Mouse (Mus musculus): ENCODE data around the gene Pnrc1. TPM values are rescaled to one million over a fixed set of nuclear protein-coding genes. Genes with fewer than 3 reads are reported as not detected.
"Not testable (repeated sequence)": the region's sequence is repeated elsewhere in the genome, so short reads cannot be mapped to it uniquely, and the experiment has no call there.

Pnrc1 gene
- 100 to 1,000 TPM; 152 to 180 TPM for total RNA-seq (2021)
- long read RNA-seq, experiment 1, transcript Pnrc1-201 (2 exons, 1,648 nt), result major isoform, 40 of 46 reads
- long read RNA-seq, experiment 1, partial matches to known transcripts, result 0 of 46 reads
- long read RNA-seq, experiment 1, other reads (novel, unspliced or antisense), result 5 of 46 reads
- long read RNA-seq, experiment 2, transcript Pnrc1-201 (2 exons, 1,648 nt), result major isoform, 65 of 73 reads
- long read RNA-seq, experiment 2, partial matches to known transcripts, result 0 of 73 reads
- long read RNA-seq, experiment 2, other reads (novel, unspliced or antisense), result 8 of 73 reads

DNA sequence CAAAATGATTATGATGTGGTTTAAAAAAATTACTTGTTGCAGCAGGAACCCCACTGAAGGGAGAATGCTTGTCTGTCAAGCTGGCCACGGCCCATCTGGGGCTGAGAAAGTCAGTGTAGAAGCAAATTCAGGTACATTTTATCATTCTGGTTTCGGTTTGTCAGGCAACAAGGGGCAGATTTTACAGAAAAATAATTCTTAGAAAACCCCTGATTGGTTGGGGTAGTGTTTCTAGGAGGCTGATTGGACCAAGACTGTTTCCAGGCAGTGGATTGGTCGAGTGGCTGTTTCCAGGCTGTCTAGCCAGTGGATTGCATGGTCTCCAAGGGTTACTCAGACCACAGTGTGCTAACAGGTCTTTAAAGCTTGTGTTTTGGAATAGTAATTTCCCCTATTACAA is at the start of gene Pnrc1:
Gene Pnrc1, minus strand, starts transcription at position 162 of the 400 bp plus-strand sequence.
- DNase-seq, result peak in 1 of 2 experiments; percentile 23
- intact Hi-C loops (cut with DNase I), result loop anchor here (5.0 kb wide), 2 partner anchors 38 to 168 kb away; no protein-coding TSS in a partner anchor

DNA sequence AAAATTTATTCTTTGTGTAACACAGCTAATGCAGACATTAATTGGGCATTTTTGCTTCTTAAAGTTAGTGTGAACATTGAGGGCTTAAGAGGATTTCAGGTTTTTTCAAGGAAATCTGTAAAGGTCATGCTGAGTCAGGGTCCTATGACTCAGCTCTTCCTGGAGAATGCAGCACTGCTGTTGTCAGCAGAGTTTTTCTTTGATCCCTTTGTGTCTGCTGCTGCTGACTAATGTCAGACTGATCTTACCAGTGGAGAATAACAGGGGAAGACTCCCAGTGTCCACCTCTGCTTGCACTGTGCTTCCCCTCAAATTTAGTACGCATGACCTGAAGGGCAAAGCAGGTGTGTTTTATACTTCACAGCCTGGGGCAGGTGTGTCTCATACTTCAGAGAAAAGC is 48.0 kb upstream of the Pnrc1 start:
- DNase-seq, result no peak
- intact Hi-C loops (cut with DNase I), result no loop called here

- no peak for DNase-seq
- intact Hi-C loops (cut with DNase I), result no loop called here
These were observed 43.0 kb upstream of the Pnrc1 start for GRCm38 (mm10) chr4:33332956-33333455.

DNA sequence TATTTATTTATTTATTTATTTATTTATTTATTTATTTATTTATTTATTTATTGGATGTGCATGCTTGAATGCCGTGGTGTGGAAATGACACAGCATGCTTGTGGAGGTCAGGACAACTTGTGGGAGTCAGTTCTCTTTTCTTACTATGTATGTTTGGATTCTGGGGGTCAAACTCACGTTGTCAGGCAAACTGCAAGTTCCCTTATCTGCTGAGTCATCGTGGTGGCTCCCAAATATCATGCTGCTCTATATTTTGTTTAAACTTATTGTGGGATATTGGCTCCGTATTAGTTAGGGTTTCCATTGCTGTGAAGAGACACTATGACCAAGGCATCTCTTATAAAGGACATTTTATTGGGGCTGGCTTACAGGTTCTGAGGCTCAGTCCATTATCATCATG is 41.2 kb upstream of the Pnrc1 start:
- DNase-seq, result no peak
- intact Hi-C loops (cut with DNase I), result no loop called here

- no peak for DNase-seq
- intact Hi-C loops (cut with DNase I), result no loop called here
These were observed 25.9 kb upstream of the Pnrc1 start for GRCm38 (mm10) chr4:33315840-33316239.

DNA sequence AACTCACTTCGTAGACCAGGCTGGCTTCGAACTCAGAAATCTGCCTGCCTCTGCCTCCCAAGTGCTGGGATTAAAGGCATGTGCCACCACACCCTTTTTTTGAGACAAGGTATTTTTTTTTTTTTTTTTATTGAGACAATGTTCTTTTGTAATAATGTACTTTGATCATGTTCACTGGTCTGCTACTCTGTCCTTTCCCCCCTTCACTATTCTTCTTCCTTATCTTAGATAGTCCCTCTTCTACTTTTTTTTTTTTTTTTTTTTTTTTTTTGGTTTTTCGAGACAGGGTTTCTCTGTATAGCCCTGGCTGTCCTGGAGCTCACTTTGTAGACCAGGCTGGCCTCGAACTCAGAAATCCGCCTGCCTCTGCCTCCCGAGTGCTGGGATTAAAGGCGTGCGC is 24.2 kb upstream of the Pnrc1 start:
- intact Hi-C loops (cut with DNase I), result not testable (repeated sequence)

DNA sequence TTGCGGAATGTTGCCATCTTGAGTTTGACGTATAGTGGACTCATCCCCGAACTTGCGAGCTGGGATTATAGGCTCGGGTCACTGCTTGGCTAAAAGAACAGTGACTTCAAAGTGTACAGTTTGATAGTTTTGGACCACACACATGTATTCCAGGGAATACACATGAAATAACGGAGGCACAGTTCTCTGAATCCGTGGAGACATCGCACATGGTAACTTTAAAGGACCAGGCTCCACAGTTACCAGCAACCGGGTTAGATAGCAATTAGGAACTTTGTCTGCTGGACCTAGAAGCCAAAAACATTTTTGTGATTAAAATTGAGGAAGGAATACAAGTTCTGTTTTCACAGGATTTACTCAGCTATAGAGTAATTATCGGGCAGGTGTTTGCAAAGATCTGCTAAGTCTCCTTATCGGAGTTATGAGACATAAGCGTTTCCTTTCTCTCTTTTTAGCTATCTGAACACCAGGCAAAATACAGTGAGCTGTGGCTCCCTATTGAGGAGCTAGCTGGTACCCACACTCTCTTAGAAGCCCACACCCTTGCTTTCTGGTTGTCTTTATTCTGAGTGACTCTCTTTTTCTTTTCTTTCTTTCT is 21.0 kb upstream of the Pnrc1 start:
- no peak for DNase-seq
- intact Hi-C loops (cut with DNase I), result no loop called here

More for the DNA sequence above, 24.2 kb upstream of the Pnrc1 start:
- not testable (repeated sequence) for DNase-seq

DNA sequence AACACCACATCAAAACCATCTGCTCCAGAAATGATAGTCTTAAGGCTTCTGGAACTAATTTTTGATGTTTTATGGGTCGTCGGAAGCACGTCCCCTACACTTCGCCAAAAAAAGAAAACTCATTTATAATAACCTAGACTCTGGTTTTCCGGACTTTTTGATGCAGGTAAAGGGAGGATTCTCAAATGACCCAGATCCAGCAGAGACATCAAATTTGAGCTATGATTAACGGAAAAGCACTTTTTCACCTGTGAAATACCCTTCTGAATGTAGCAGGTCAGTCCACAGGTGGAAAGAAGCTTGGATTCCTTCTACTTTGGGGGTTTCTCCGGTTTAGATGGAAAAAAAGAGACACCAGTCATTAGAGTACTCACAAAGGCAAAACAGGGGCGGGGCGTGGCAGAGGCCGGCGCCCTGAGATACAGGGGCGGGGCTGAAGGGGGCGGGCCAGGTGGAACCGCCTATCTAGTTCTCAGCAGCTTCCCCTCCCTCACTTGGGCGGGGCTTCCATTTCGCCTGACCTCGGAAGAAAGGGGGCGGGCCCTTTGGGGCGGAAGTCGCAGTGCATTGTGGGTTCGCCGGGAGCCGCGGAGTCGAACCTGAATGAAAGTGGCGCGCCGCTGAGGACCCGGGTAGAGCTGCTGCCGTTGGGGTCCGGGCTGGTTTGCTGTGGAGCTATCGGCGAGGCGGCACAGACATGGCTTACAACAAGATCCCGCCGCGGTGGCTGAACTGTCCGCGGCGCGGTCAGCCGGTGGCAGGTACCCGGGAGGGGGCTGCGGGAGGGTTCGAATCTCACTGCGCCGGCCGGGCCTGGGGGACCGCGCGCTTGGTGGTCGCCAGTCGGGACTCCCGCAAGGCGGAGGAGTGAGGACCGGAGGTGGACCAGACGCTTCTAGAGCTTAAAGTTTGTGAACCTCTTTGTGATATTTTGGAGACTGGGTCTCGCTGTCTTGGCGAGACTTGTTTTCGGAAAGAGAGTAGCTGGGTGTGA is 20.1 kb upstream of the Pnrc1 start, which contains the start of gene Rngtt:
Gene Rngtt, plus strand, starts transcription at position 548 of the 994 bp plus-strand sequence.
- intact Hi-C loops (cut with DNase I), result no loop called here
- peak; percentile 90 to 95 for DNase-seq

GRCm38 (mm10) chr4:33307146-33307545 is 17.2 kb upstream of the Pnrc1 start:
- no peak for DNase-seq
- intact Hi-C loops (cut with DNase I), result no loop called here

DNA sequence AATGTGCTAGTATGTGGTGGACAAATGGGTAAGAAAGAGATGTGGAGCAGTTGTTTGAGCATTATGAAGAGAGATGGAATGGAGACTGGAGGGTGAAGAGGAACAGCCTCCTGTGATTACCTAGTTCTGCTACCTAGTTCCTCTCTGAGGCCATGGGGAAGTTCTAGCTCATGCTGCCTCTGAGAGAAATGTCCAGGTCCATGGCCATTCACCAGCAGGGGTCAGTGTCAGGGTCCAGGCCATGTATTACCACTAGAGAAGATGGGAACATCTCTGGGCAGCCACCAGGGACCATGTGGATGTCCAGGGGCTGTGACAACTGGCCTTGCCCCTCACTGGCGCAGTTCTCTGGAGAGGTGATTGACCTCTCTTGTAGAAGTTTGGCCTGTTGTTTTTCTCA is 13.1 kb upstream of the Pnrc1 start:
- DNase-seq, result no peak
- intact Hi-C loops (cut with DNase I), result no loop called here

GRCm38 (mm10) chr4:33300891-33301665 is 11.1 kb upstream of the Pnrc1 start:
- intact Hi-C loops (cut with DNase I), result not testable (repeated sequence)

DNA sequence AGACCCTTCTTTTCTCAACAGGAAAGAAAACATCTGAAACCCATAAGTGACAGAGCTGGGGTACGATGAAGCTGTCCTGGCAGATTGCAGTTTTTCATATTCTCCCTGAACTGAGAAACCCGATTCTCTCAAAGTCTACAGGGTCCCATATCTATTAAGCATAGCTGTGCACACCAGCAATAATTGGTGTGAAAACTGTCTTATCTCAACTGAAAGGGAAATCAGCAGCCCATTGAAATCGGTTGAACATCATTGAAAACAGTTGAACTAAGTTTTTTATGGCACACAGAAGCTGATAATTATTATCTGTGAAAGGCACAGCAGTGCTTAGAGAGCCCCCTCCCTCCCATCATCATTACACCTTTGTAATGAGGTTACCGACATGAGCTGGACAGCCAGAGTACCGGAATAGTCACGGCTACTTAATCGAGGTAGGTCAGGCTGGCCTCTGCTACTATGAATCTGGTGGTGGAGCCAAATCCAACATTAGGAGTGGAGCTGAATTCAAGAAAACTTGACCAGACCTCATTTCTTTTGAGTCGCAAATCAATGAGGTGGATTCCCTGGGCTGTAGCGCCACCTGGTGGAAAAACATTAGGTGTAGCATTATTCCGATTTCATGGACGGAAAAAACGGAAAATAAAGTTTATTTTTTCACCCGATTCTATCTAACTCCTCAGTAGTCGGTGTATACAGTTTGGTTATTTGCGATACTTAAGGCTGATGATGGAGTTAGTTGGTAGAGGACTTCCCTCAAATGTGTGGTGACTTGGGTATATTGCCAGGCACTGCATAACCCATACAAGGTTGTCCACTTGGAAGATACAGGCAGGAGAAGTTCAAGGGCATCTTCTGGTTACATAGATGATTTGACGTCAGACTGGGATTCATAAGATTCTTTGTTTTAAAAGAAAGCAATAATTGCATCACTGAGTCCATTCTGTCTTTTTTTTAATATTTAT is 2.7 kb upstream of the Pnrc1 start:
- intact Hi-C loops (cut with DNase I), result loop anchor here (5.0 kb wide), 2 partner anchors 40 to 170 kb away; no protein-coding TSS in a partner anchor
- DNase-seq, result peak; percentile 38 to 77

More at GRCm38 (mm10) chr4:33300891-33301665, 11.1 kb upstream of the Pnrc1 start:
- DNase-seq, result not testable (repeated sequence)

DNA sequence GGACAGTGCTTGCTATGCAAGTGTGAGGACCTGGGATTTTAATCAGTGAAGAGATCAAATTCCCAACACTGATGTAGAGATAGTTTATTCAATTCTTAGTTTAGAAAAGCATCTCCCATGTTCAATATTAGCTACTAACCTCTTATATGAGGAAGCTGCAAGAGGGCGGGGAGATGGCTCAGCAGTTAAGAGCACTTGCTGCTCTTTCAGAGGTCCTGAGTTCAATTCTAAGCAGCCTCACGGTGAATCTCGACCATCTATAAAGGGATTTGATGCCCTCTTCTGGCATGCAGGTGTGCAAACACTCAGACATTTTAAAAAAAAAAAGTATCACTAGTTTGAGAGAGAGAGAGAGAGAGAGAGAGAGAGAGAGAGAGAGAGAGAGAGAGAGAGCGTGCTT is 915 bp upstream of the Pnrc1 start:
- intact Hi-C loops (cut with DNase I), result loop anchor here (5.0 kb wide), 2 partner anchors 39 to 169 kb away; no protein-coding TSS in a partner anchor
- no peak for DNase-seq

DNA sequence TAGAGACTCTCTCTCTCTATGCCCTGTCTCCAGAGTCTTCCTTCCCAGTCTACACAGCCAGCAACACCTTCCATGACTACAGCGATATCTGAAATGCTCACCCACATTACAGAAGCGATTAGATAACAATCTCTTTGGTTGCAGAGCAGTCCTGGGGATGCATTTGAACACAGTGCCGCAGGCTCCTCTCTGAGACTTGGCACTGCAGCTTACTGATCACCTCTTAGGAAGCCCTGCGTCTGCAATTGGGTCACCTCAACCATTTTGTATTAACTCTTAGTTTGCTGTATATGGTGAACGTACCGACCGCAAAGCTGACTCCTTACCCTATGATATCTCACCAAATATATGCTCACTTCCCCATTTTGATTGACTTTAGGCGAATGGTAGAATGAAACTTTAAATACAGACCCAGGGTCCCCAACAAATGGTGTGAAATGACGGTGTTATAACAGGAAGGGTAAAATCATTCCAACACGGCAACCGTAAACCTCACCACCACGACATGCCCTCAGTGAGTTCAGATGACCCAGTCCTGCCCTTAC is 785 bp downstream of the Pnrc1 start:
- intact Hi-C loops (cut with DNase I), result no loop called here
- no peak for DNase-seq

- intact Hi-C loops (cut with DNase I), result no loop called here
These were observed 4.5 kb downstream of the Pnrc1 start for GRCm38 (mm10) chr4:33285448-33285847.

GRCm38 (mm10) chr4:33284083-33284880 is 5.7 kb downstream of the Pnrc1 start:
- DNase-seq, result no peak
- intact Hi-C loops (cut with DNase I), result no loop called here

More at GRCm38 (mm10) chr4:33285448-33285847, 4.5 kb downstream of the Pnrc1 start:
- no peak for DNase-seq

Measured in gastrocnemius, postnatal 36 days (tissue).